Mouse (Mus musculus) urinary bladder, adult 2 months (tissue): Measurements from ENCODE around the gene Nktr. TPM values are rescaled to one million over a fixed set of nuclear protein-coding genes. Genes with fewer than 3 reads are reported as not detected.

Experiments
- DNase-seq: peaks from one replicate; pipeline ENCODE4 v3.0.0; 2022; ENCODE audit warnings: low spot score
- polyA plus RNA-seq: library from polyadenylated mRNA; depleted of rRNA; stranded (reverse); fragments of >200 nt; gene quantifications from 2 replicates; pipeline ENCODE4 v1.2.3, GENCODE M21; 2012

Nktr gene
- polyA plus RNA-seq, 1 experiment, result 120 TPM

DNA sequence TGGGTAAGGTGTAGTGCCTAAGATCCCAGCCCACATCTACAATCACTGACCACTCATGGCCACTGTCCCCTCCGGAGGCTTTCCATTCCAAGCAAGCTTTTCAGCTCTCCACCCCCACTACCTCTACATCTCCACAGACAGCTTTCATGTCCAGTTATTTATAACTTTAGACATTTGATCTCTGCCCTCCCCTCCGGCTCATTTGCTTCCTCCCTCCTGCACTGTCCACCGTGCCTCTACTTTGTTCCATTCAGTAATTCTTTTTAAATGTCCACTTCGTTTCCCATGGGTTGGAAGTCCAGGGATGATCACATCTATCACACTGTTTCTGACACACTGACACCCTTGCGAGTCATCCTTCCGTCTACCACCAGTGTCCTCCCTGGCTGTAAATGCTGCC, 11.2 kb upstream of the Nktr start:
- no peak for DNase-seq

DNA sequence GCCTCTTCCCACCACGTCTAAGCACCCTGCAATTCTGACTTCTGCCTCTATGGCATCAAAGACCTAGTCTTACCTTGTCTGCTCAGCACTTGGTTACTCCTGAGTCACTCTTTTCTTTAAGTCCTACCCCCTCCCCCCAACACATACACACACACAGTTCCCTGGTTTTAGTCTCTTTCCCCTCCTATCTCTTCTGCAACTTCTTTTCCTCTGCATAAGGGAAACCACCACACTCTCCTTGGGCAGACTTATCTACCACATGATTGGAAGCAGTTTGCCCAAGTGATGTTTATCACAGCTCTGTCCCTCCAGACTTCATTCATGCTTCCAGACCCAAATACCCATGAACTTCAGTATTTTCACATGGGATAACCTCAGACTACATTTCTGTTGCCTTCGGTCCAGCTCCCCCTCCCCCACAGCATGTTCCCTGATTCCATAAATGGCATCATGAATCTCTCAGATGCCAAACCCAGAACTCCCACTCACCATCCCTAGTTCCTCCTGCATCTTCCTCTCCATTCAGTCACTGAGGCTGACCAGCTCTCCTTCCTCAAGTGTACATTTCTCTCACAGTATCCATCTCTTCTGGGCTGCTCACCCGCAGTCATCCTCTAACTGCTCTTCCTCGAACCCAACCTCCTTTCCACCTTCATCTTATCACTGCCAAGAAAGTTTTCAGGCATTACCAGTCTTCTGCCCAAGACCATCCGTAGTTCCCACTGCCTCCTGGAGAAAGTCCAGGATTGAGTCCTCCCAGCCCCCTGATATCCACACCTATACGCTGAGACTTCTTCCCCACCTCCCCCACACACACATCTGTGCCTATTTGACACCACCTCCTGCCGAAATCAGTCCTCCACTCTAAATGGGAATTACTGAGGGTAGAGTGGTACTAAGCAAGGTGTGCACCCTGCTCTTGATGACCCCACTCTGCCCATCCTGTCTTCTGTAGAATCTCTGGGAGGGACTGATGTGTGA, 10.2 kb upstream of the Nktr start:
- no peak for DNase-seq

GRCm38 (mm10) chr9:121709898-121710583, 8.9 kb upstream of the Nktr start, which contains the start of gene Ss18l2:
Gene Ss18l2 (plus strand): TSS chr9:121710329.
- peak; percentile 75 for DNase-seq

DNA sequence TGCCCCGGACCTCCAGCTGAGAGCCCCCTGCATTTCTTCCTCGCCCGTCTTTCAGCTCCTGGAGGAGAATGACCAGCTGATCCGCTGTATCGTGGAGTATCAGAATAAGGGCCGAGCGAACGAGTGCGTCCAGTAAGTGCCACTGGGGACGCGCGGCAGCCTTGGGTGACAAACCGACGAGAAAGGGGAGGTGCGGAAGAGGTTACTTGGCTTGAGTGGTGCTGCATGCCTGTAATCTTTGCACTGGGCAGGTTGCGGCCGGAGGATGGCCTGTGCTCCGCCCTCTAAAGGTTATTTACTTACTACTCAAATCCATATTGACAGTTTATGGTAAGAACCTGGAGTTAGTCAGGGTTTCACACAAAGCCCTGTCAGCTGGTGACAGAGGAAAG, 8.4 kb upstream of the Nktr start:
- DNase-seq, result peak; percentile 63

- DNase-seq, result no peak
These were observed 1.9 kb upstream of the Nktr start for GRCm38 (mm10) chr9:121717048-121717447.

DNA sequence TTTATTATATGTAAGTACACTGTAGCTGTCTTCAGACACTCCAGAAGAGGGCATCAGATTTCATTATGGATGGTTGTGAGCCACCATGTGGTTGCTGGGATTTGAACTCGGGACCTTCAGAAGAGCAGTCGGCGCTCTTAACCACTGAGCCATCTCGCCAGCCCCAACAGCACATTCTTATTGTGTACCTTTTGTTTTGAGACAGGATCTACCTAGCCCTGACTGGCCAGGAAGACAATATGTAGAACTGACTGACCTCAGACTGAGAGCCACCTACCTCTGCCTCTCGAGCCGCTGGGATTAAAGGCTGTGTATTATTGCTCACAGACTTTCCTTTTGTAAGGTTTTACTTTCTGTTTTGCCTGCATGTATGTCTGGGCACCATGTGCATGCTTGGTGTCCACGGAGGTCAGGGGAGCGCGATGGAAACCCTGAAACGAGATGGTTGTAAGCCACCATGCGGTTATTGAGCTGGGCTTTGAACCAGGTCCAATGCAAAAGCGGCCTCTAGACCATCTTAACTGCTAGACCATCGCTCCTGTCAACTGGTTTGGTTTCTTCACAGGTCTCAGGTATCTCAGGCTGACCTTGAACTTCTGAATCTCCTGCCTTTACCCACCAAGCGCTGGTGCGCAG, 781 bp upstream of the Nktr start:
- no peak for DNase-seq

DNA sequence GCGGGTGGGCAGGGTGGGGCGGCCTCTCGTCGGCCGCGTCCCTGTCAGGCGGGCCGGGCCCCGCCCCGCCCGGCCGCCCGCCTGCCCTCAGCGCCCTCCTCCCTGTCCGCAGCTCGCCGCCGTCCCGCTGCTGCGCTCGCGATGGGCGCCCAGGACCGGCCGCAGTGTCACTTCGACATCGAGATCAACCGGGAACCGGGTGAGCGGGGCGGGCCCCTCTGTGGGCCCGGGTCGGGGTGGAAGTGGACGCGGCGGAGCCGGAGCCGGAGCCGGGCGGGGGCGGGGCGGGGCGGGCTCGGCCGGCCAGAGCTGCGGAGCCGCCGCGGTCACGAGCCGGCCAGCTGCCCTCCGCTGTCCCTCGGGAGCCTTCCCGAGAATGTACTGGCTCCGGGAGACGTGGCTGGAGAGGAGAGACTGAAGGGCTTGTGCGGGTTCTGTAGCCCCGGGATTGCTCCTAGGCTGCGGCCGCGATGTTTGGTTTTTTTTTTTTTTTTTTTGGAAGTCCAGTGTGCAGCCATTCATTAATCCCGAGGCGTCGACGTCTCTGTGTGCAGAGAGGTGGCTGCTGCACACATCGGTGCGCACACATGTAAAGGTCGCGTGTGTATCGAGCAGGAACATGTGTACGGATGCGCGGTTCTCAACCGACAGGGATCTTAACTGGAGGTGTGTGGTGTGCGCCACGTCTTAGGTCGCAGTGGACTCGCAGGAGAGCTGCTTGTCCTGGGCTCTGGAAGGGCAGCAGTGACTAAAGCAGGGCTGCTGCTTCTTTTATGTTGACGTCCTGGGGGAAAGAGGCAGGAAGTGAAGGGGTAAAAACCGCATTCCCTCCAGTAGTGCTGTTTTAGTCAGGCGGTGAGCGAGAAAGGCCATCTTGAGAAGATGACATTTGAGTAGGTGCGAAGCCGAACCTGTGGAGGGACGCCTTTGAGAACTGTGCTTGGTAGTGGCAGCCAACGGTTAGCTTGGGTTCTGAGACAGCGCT, 670 bp downstream of the Nktr start:
- DNase-seq, result no peak

DNA sequence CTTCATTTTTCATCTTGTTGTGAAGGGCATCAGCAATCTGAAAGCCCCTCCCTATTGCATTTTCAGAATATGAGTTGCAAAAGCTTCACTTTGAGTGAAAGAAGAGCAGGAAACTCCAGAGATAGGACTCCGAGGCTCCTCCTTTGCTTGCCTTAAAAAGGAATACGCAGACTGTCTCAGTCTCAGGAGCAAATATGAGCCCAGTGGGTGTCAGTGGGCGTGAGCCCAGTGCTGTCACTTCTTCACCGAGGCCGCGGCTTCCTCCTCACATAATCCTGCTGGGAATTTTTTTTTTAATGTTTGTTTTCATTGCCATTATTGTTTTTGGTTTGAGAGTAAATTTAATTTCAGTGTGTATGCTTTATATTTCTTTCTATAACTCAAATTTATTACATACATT, 21.5 kb downstream of the Nktr start:
- no peak for DNase-seq

- DNase-seq, result no peak
These were observed 22.2 kb downstream of the Nktr start for GRCm38 (mm10) chr9:121741168-121741567.

DNA sequence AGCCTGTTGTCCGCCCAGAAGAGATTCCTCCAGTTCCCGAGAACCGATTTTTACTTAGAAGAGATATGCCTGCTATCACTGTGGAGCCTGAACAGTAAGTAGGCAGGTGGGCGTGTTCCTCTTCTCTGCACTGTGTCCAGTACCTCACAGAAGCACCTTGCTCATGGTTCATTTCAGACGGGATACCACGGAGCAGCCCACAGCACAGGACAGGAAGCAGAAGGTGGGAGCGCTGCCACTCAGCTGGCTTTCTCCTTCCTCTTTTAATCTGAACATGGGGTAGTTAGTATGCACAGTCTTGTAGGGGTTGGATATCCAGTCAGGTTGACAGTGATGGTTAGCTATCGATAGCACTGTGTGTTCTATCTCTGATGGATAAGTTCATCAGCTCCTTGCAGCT, 25.1 kb downstream of the Nktr start:
- DNase-seq, result no peak

DNA sequence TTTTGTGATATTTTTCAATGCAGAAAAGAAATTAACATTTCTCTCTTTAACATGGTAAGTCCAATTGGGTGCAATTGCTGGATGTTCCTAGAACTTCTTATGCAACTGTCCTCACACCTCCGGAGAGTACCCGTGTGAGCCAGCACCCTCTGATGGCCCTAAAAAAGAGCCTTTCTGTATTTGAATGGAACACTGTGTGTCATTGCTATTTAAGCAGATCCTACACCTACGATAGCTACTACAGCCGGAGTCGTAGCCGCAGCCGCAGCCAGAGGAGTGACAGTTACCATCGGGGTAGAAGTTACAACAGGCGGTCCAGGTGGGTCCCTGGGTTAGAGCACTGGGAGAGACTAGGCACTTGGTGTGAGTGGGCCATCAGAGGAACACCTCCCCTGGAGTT, 33.8 kb downstream of the Nktr start:
- DNase-seq, result no peak

GRCm38 (mm10) chr9:121754624-121755023, 35.7 kb downstream of the Nktr start:
- no peak for DNase-seq

- no peak for DNase-seq
These were observed 37.8 kb downstream of the Nktr start for GRCm38 (mm10) chr9:121756785-121757184.

- DNase-seq, result no peak
These were observed 38.5 kb downstream of the Nktr start for GRCm38 (mm10) chr9:121757432-121757831.

DNA sequence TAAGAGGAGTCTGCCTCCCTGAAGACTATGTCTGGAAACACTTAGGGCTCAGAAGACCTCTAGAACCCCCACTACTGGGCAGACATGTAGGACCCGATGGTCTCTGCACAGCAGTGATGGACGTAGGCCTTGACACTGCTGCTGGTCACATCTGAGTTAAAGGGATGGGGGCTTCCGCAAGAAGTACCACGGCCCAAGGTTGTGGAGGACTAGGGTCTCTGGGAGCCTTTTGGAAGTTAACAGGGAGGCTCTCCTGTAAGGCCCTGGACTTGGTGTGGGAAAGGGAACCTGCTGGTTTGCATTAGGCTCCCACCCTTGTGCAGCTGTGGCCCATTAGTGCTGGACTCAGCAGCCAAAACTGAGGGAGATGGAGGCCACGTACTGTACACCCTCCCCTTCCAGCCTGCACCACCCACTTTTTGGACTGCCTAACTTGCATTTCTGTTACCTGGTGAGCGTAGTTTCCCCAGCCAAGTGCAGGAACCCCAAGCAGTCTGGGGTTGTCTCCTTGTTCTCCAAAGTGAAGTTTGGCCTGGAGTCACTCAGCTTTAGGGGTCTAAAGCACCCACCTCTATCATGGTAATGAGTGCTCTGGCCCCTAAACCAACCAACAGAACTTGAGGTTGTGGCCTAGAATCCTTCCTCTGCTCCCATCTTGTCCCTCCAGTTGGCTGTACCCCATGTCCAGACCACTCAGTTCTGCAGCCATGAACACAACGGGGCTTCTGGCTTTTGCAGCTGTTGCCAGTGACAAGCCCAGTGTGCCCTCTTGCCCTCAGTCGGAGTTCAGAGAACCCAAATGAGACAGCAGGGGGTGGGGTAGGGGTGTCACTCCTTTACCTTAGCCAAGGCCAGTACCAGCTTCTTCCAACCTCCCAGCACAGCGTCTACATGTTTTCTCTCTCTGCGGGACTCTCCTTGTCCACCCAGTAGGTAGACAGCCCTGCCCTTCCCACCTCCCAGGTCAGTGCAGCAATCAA, 39.2 kb downstream of the Nktr start:
- no peak for DNase-seq

DNA sequence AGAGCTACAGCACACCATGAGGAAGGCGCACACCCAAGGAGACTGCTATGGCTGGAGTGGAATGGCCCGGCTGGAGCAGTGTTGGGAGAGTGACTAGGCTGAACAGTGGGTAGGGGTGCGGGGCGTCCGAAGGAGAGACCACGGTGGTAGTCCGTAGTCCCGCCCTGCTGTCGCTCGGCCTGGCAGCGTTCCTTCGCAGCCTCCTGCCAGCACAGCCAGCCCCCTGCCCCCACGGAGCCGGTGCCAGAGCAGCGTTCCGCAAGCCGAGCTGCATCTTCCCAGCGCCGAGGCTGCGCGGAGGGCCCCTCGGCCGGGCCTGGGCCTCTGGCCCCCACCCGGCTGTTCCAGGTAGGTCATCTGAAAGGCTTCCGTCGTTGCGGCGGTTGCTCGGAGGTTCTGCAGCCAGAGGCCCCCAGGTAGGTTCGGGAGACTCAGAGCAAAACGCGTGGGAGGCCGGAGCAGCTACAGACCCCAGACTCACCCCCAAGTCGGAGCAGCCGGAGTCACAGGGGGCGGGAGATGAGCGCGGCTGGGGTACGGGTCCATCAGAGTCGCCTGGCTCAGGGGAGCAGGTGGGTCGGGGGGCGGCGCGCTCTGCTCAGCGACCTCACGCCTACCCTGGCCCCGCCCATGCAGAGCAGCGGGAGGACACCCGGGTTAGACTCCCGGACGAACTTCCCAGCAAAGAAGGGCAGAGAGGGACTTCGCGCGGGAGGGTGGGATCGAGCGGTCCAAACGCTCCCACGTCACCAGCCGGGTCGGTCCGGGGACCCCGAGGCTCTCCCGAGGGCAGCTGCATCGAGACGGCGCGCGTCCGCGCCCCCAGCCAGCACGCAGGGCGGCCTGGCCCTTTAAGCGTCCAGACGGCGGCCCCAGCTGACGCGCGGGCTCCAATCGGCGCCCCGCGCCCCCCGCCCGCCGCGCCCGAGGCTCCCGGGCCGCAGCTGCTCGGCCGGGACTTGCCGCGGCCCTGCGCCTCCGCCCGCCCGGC, 40.4 kb downstream of the Nktr start, which contains the start of gene Zfp651:
Gene Zfp651 (plus strand): TSS at position 240 of the 991 bp plus-strand sequence.
- peak; percentile 48 for DNase-seq

DNA sequence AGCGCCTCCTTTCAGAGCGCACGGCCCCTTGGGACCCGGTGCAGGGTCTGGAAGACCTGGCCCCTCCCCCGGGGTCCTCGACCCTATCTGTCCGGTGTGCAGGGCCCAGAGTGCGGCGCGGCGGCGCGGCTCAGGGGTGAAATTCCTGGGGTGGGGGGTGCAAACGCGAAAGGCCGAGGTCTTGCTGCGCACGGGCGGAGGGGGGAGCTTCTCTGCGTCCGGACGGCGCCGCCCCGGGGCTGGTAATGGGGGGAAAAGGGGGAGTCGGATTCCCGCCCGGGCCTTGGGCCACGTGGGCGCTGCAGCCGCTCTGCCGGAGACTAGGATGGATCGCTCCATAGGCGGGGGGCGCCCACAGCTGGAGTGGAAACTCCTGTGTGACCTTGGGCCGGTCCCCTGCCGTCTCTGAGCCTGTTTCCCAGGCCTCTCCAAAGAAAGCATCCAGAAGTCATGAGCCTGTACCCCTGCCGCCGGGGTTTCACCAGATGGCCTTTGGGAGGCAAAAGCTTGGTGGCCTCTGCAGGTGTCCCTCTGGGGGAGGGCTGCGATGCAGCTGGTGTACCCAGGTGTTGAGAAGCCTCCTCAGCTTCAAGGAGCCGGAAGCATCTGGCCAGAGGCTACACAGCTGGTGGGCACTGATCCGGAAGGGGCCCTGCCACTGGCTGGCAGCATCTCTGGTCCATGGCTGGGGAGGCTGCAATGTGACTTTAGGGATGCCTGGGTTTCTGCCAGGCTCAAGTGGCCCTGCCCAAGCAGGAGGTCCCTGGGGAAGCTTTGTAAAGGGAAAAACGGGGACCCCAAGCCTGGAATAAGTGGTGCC, 41.5 kb downstream of the Nktr start:
- peak; percentile 72 for DNase-seq
